Mouse (Mus musculus) mouse trophoblast stem cell (cell line): Measurements from ENCODE around the gene Trip12.

ENCODE experiments used
- in situ Hi-C, 2 experiments: fragments of 300-500 bp; cut with MseI, MboI; formaldehyde crosslinking; loops; 2 replicates in 1 of 2; 3 replicates in 1 of 2; pipeline ENCODE4 v1.15.1; 2025

Gene Trip12

DNA sequence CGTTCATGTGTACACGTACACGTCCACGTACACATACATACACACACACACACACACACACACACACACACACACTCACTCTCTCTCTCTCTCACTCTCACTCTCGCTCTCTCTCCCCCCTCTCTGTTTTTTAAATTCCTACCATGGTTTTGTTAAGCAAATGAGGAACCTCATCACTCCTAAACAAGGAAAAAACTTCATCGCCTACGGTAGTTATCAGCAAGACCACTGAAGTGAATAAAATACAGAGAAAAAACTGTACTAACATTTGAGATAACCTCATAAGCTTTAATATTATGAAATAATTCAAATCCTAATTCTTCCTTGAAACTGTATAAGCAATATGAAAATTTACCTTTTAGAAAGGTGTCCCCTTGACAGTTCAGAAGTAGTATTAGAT, 45.0 kb downstream of the Trip12 start:
- in situ Hi-C loops: no loop called here

- in situ Hi-C loops: no loop called here
Observed at GRCm38 (mm10) chr1:84791393-84791792, 48.9 kb downstream of the Trip12 start.

DNA sequence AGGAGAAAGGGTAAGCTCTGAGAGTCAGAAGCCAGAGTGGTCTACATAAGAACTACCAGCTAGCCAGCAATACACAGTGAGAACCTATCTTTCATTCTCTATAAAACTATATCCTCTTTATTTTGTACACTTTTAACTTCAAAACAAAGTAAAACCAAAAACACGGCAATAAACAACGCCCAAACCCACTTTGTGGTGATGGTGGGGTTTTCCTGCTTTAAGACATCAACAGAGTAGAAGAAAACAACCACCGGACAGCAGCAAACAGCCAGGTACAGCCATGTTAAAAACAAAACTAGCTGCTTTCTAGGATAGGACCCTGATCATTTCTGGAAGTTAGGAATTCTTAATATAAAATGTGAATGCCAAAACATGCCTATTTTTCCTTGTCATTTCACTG, 59.7 kb downstream of the Trip12 start:
- in situ Hi-C loops: no loop called here

DNA sequence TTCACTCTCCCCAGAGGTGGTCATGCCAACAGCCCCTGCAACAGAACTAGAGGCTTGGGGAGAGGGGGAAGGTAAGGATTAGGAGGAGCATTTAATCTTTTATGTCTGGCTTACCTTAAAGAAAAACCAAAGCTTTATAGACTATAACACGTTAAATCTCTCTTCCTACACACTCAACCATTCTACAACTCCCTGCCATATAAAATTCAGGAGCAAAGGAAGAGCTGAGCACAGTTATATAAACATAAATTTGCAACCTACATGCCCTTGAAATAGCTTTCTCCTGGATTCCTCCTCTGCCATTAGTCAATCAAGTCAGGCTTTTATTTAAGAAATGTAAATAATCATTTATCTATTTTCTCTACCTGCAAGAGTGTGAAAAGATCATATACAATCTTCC, 62.9 kb downstream of the Trip12 start:
- in situ Hi-C loops: no loop called here

GRCm38 (mm10) chr1:84758843-84759242, 81.5 kb downstream of the Trip12 start:
- in situ Hi-C loops: no loop called here

- in situ Hi-C loops: no loop called here
Observed at GRCm38 (mm10) chr1:84742156-84742555, 98.2 kb downstream of the Trip12 start.

DNA sequence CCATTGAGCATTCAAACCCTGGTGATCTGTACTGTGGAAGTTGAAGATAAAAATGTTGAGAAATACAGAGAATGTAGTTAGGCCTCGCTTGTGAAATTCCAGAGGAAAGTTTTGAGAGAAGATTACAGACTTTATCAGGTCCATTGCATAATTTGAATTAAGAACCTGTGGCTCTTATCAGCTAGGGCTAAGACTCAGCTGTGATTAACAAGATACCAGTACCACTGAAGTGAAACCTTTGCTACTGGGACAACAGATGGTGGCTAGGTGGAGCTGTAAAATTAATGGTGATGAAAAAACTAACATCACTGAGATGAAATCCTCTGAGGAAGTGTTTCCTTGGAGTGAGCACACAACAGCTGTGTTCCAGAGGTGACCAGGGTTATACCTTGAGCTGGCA, 100.2 kb downstream of the Trip12 start:
- in situ Hi-C loops: no loop called here

GRCm38 (mm10) chr1:84737097-84737496, 103.2 kb downstream of the Trip12 start:
- in situ Hi-C loops: no loop called here

DNA sequence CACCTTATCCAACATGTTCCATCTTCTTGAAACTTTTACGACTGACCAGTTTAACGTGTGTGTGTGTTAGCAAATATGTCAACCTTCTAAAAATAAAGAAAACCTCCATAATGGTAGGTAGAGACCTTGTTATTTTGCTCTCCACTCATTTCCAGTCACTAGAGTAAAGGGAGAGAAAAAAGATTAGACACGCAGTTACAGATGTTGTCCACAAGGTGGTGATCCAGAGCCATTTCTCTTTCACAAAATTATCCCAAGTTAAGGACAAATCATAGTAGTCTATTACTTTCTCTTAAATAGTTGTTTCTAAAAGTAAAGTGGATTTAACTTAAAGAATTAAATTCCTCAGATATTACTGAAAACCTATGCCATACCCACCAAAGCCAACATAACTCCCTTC, 106.5 kb downstream of the Trip12 start:
- in situ Hi-C loops: no loop called here

- in situ Hi-C loops: no loop called here
Observed at GRCm38 (mm10) chr1:84731763-84732162, 108.6 kb downstream of the Trip12 start.

- in situ Hi-C loops: no loop called here
Observed at GRCm38 (mm10) chr1:84722841-84723240, 117.5 kb downstream of the Trip12 start.

DNA sequence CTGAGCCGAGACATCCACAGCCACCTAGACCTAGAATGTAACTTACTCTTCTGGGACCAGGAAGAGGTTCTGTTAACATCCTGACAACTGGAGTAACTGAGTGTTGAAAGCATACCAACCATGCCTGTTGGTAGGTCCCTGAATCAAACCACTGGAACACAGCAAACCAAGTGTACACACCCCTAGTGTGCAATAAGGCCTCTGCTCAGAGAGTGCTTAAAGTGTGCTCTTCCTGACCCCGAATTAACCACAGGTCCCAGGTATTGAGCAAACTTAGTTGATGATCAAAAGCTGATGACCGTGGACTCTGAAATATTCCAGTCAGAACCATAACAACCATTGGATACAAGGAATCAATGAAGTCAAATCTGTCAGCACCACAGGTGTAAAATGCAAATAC, 117.9 kb downstream of the Trip12 start:
- in situ Hi-C loops: no loop called here

DNA sequence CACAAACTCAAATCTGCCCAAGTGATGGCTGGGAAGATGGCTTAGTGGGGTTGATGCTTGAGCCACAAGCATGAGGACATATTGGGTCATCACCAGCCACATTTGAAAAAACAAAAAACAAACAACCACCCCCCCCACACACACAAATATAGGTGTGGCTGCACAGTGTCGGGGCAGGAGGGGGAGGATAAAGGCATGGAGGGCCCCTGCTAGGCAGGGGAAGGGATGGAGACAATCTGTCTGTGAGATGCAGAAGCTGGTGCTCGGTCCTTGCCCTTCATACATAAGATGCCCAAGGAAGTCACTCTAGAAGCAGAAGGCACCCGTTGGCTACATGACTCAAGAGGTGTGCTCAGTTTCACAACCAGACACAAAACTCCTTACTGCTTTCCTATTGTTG, 118.4 kb downstream of the Trip12 start:
- in situ Hi-C loops: no loop called here

GRCm38 (mm10) chr1:84709810-84710785, 130.2 kb downstream of the Trip12 start:
- in situ Hi-C loops: no loop called here

DNA sequence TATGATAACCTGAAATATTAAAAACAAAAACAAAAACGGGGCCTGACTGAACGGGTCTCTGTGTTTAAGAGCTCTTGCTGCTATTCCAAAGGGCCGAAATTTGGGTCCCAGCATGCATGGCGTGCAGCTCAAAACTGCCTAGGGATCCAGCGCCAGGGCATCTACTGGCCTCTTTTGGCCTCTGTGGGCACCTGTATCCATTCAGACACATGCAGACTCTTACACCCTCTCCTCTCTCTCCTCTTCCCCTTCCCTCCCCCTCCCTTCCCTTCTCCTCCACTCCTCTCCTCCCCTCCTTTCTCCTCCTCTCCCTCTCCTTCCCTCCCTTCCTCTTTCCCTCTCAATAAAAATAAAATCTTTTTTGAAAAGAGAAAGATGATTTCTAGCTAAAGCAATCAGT, 130.9 kb downstream of the Trip12 start:
- in situ Hi-C loops: no loop called here

DNA sequence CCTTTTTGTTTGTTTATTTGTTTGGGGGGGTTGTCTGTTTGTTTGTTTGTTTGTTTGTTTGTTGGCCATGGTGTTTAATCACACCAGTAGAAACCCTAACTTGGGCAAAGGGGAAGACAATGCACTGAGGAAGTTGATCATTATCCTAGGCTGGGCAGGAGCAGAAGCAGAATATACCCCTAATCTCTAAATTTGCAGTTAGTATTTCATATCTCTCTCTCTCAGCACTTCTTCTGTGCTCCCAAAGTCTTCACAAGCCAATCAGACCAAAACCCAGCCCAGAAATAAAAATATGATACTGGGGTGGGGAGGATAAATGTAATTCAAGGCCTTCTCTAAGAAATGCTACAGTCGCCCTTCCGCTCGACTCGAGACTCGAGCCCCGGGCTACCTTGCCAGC, 140.1 kb downstream of the Trip12 start:
- in situ Hi-C loops: no loop called here

DNA sequence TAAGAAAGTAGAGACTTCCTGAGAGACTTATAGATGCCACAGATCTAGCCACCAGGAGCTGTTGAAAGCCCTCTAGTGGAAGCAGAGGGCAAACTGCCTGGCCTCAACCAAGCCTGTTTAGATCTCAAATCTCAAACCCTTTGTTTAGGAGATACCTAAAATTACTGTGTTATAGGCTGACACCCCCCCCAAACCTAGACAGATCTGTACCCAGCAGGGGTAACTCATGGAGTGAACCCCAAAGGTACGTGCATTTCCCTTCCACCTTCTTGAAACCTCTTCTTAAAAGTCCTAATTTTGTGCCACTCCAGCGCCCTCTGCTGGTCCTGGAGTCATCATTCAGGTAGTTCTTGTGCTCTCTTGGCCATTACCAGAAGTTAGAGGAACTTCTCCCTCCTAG, 143.2 kb downstream of the Trip12 start:
- in situ Hi-C loops: no loop called here

GRCm38 (mm10) chr1:84695517-84696411, 144.6 kb downstream of the Trip12 start, which contains the start of gene Dner:
Gene Dner (minus strand): TSS chr1:84696221.
- in situ Hi-C loops: no loop called here

GRCm38 (mm10) chr1:84694688-84695474, 145.4 kb downstream of the Trip12 start:
- in situ Hi-C loops: no loop called here

- in situ Hi-C loops: no loop called here
Observed at GRCm38 (mm10) chr1:84677910-84678309, 162.4 kb downstream of the Trip12 start.
